Mouse (Mus musculus) heart, embryonic 10.5 days (tissue): Measurements from ENCODE around the gene Eomes. TPM values are rescaled to one million over a fixed set of nuclear protein-coding genes. Genes with fewer than 3 reads are reported as not detected.

ENCODE experiments used
- DNase-seq: peaks from one replicate; pipeline ENCODE4 v3.0.0-alpha.2; 2017; ENCODE audit warnings: low spot score
- H3K27ac ChIP-seq: fragments of 300-500 bp; sonication (generic); 2 replicates; pipeline ENCODE4 v1.5.1; 2016; ENCODE audit warnings: mild to moderate bottlenecking
- H3K27me3 ChIP-seq: fragments of 300-500 bp; sonication (generic); 2 replicates; pipeline ENCODE4 v1.6.1; 2016; ENCODE audit warnings: mild to moderate bottlenecking; ENCODE audit not compliant: poor library complexity, insufficient read depth, severe bottlenecking
- H3K36me3 ChIP-seq: fragments of 300-500 bp; sonication (generic); 2 replicates; pipeline ENCODE4 v1.6.1; 2016; ENCODE audit warnings: mild to moderate bottlenecking, moderate library complexity
- H3K4me1 ChIP-seq: fragments of 300-500 bp; sonication (generic); 2 replicates; pipeline ENCODE4 v1.6.1; 2016; ENCODE audit warnings: mild to moderate bottlenecking
- H3K4me3 ChIP-seq: fragments of 300-500 bp; sonication (generic); 2 replicates; pipeline ENCODE4 v1.5.1; 2016; ENCODE audit warnings: mild to moderate bottlenecking, moderate library complexity
- H3K9me3 ChIP-seq: fragments of 300-500 bp; sonication (generic); 2 replicates; pipeline ENCODE4 v1.6.1; 2016; ENCODE audit warnings: mild to moderate bottlenecking, moderate library complexity
- WGBS: fragments of 180-500 bp; shearing (Covaris S2); methylation state at CpG from one replicate; pipeline ENCODE4 v1.1.7; 2016; 5-methylcytosine and 5-hydroxymethylcytosine counted together
- polyA plus RNA-seq: library from polyadenylated mRNA; unstranded; fragments of >200 nt; fragmentation: Nextera tagmentation; extraction: Ambion mirVana; gene quantifications from 2 replicates; pipeline ENCODE4 v1.2.1, GENCODE M21; 2016

Gene Eomes
- polyA plus RNA-seq, 1 experiment from 2014 or later: 0.13 TPM

DNA sequence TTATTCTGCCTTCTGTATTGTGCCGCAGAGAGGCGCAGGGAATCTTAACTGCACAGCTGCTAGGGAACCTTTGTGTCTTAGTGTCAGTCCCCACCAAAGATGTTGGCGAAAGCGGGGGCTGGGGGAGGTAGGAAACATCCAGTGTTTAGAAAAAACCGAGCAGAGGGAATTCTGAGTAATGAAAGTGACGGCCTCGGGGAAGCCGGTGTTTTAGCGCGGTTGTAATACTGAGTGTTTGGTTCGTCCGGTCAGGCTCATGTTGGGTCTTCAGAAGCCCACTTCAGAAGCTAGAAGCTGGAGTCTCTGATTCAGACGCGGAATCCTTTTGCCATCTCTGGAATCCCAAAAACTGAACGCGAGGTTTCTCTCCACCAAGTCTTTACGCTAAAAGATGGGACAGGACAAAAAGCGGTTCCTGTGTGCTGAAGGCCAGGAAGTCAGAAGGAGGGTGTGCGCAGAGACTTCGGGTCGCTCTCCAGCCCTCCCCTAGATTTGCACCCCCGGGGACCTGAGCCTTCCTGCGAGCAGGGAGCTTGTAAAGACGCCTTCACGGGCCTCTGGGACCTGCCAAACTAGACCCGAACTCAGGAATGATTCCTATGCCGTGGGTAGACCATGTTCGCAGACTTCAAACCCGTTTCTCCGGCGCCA lies 606 bp upstream of the Eomes start:
- Histone ChIP-seq H3K36me3 (no peaks in the 10 kb centered on the region), H3K4me1 (peaks cover 30% of the 10 kb centered on the region), H3K27me3 (peaks cover 86% of the 10 kb centered on the region), H3K9me3 (no peaks in the 10 kb centered on the region), H3K27ac (no peak overlapping the region), H3K4me3 (peak overlapping the region; percentile 64)
- DNase-seq: no peak
- under 1% methylated on average over 31 of the region's 31 CpGs for WGBS

DNA sequence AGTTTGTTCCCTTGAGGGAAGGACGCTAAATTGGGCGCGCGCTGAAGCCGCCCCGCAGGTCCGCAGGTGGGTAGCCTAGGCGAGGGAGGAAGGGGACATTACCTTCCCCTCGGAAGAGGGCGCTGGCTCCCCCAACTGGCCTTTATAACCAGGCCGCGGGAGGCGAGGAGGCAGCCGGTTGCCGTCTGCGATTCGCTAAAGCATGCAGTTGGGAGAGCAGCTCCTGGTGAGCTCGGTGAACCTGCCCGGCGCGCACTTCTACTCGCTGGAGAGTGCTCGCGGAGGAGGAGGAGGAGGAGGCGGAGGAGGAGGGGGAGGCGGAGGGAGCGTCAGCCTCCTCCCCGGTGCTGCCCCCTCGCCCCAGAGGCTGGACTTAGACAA lies 436 bp downstream of the Eomes start:
- Histone ChIP-seq H3K27me3 (peaks cover 91% of the 10 kb centered on the region), H3K27ac (no peak overlapping the region), H3K36me3 (no peaks in the 10 kb centered on the region), H3K4me3 (peak overlapping the region; percentile 64), H3K9me3 (no peaks in the 10 kb centered on the region), H3K4me1 (peaks cover 30% of the 10 kb centered on the region)
- DNase-seq: peak; percentile 86
- under 1% methylated on average over 19 of the region's 29 CpGs for WGBS

GRCm38 (mm10) chr9:118478839-118479507 lies 961 bp downstream of the Eomes start:
- Histone ChIP-seq H3K9me3 (no peaks in the 10 kb centered on the region), H3K27me3 (peaks cover 96% of the 10 kb centered on the region), H3K4me3 (peak overlapping the region; percentile 64), H3K4me1 (peaks cover 30% of the 10 kb centered on the region), H3K27ac (no peak overlapping the region; the same call in 1 of the 2 replicates), H3K36me3 (no peaks in the 10 kb centered on the region)
- under 1% methylated on average over 80 of the region's 87 CpGs for WGBS
- no peak for DNase-seq

DNA sequence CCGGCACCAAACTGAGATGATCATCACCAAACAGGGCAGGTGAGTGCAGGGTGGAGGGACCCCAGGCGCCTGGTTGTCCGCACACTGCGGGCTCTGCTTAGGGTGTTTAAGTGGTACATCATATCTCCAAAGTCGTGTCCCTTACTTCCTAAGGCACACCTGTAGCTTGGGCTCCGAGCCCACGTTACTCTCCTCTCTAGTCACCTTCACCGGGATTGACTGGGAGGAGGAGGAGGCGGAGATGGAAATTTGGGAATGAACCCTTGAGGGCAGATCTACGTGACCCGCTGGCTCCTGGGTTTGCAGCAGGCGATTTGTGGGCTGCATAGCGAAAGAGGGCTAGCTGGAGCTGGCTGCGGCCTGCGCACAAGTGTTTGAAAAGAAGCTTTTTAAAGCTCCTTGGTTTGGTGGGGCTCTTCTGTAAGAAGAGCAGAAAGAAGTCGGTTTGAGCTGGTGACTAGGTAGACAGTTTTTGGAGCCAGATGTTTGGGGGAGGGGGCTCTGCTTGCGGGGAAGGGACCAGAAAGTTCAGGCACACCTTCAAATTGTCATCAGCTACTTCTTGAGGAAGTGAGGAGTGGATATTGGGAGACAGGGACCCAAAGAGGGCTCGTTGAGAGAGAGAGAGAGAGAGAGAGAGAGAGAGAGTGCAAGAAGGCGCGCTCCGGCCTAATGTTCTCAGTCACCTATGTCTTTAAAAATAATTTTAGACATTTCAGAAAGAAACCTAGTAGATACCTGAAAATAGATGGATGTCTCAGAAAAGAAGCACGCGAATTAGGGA lies 1.7 kb downstream of the Eomes start:
- Histone ChIP-seq H3K9me3 (no peaks in the 10 kb centered on the region), H3K36me3 (no peaks in the 10 kb centered on the region), H3K4me1 (peaks cover 30% of the 10 kb centered on the region), H3K27ac (no peak overlapping the region), H3K27me3 (peaks cover 99% of the 10 kb centered on the region), H3K4me3 (peak overlapping the region; percentile 64)
- DNase-seq: no peak
- WGBS: 3% methylated on average over 23 of the region's 23 CpGs

DNA sequence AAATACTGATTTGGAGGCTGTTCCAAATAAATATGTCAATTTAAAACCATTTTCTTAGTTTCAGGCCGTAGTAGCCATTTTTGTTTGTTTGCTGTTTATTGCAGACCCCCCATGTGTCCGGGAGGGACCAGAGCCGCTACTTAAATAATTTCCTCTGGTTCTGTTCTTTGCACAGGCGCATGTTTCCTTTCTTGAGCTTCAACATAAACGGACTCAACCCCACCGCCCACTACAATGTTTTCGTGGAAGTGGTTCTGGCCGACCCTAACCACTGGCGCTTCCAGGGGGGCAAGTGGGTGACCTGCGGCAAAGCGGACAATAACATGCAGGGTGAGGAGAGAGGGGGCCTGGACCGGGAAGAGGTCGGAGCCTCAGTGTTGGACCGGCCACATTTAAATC lies 2.3 kb downstream of the Eomes start:
- no peak for DNase-seq
- Histone ChIP-seq H3K36me3 (no peaks in the 10 kb centered on the region), H3K4me1 (peaks cover 30% of the 10 kb centered on the region), H3K4me3 (no peak overlapping the region), H3K27me3 (peaks cover 99% of the 10 kb centered on the region), H3K9me3 (no peaks in the 10 kb centered on the region), H3K27ac (no peak overlapping the region)
- 3% methylated on average over 14 of the region's 14 CpGs for WGBS

DNA sequence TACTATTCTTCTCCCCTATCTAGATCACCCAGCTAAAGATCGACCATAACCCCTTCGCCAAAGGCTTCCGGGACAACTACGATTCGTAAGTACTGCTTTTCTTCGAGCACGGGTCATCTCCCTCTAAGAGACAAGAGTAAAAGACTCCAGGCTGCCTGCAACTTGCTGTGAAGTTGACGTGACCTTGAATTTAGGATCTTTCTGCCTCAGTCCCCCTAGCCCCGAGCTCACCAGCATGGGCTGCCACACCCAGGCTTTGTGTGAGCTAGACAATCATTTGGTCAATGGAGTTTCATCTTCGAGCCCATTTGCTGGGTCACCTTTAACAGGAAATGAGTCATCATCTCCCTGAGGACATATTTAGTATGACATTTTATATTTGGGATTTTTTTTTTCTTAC lies 4.2 kb downstream of the Eomes start:
- H3K27me3 ChIP-seq: peaks cover 100% of the 10 kb centered on the region
- no peak overlapping the region for H3K4me3 ChIP-seq
- no peaks in the 10 kb centered on the region for H3K36me3 ChIP-seq

DNA sequence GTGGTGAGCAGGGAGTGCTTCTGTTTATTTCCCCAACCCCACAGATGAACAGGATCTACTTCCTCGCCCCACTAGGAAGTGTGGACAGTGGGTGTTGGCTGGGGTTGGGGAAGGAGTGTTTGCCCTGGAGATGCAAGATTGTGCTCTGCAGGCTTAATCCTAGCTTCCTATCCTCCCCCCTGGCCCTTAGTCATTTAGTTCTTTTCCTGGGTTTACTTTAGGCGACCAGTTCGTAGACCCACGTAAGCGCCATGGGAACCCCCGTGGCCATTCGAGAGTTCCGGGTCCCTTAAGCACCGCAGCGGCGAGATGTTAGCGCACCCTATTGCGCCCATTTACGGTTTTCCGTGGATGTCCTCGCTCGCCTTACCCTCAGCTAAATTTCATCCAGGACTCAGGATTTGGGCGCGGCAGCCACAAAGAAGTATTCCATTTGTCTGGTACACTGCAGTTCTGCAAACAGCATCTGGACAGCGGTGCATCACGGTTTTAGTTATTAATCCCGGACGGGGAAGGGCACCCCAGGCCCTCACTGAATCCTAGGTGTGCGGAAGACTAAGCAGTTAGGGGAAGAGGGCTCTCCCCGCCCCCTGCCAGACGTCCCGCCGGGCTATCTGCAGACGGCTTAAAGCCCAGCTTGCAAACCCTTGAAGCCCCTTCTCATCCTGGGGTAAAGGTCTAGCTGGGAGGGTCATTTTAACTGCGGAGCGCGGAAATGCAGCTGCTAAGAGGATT lies 8.5 kb downstream of the Eomes start:
- DNase-seq: peak; percentile 70

More for the DNA sequence above, 4.2 kb downstream of the Eomes start:
- 74% methylated on average over 10 of the region's 10 CpGs for WGBS
- no peak for DNase-seq
- Histone ChIP-seq H3K27ac (no peak overlapping the region), H3K9me3 (no peaks in the 10 kb centered on the region), H3K4me1 (peaks cover 26% of the 10 kb centered on the region)

GRCm38 (mm10) chr9:118487096-118487395 lies 9.0 kb downstream of the Eomes start:
- Histone ChIP-seq H3K4me1 (peaks cover 12% of the 10 kb centered on the region; the same call in 1 of the 2 replicates), H3K4me3 (peak overlapping the region; percentile 36), H3K9me3 (no peaks in the 10 kb centered on the region), H3K36me3 (no peaks in the 10 kb centered on the region), H3K27me3 (peaks cover 73% of the 10 kb centered on the region), H3K27ac (no peak overlapping the region)
- WGBS: under 1% methylated on average over 9 of the region's 9 CpGs
- DNase-seq: no peak

More for the DNA sequence above, 8.5 kb downstream of the Eomes start:
- H3K4me1 ChIP-seq: peaks cover 12% of the 10 kb centered on the region; the same call in 1 of the 2 replicates
- no peaks in the 10 kb centered on the region for H3K36me3 ChIP-seq
- 2% methylated on average over 32 of the region's 32 CpGs for WGBS
- H3K27ac ChIP-seq: no peak overlapping the region
- peaks cover 75% of the 10 kb centered on the region for H3K27me3 ChIP-seq
- H3K4me3 ChIP-seq: peak overlapping the region; percentile 36
- no peaks in the 10 kb centered on the region for H3K9me3 ChIP-seq

- under 1% methylated on average over 22 of the region's 22 CpGs for WGBS
- Histone ChIP-seq H3K4me3 (peak overlapping the region; percentile 62), H3K36me3 (no peaks in the 10 kb centered on the region), H3K27ac (no peak overlapping the region), H3K4me1 (peaks cover 12% of the 10 kb centered on the region; the same call in 1 of the 2 replicates), H3K9me3 (no peaks in the 10 kb centered on the region), H3K27me3 (peaks cover 67% of the 10 kb centered on the region)
- no peak for DNase-seq
Observed at GRCm38 (mm10) chr9:118487636-118488035, 9.6 kb downstream of the Eomes start.

- peak overlapping the region; percentile 56; the same call in 1 of the 2 replicates for H3K27ac ChIP-seq
- H3K9me3 ChIP-seq: no peaks in the 10 kb centered on the region
- H3K27me3 ChIP-seq: peaks cover 60% of the 10 kb centered on the region
- H3K4me3 ChIP-seq: peak overlapping the region; percentile 62
- no peaks in the 10 kb centered on the region for H3K36me3 ChIP-seq
- H3K4me1 ChIP-seq: peaks cover 12% of the 10 kb centered on the region; the same call in 1 of the 2 replicates
- under 1% methylated on average over 28 of the region's 28 CpGs for whole genome bisulfite sequencing
- no peak for DNase-seq
Observed at GRCm38 (mm10) chr9:118488138-118488895, 10.3 kb downstream of the Eomes start.

DNA sequence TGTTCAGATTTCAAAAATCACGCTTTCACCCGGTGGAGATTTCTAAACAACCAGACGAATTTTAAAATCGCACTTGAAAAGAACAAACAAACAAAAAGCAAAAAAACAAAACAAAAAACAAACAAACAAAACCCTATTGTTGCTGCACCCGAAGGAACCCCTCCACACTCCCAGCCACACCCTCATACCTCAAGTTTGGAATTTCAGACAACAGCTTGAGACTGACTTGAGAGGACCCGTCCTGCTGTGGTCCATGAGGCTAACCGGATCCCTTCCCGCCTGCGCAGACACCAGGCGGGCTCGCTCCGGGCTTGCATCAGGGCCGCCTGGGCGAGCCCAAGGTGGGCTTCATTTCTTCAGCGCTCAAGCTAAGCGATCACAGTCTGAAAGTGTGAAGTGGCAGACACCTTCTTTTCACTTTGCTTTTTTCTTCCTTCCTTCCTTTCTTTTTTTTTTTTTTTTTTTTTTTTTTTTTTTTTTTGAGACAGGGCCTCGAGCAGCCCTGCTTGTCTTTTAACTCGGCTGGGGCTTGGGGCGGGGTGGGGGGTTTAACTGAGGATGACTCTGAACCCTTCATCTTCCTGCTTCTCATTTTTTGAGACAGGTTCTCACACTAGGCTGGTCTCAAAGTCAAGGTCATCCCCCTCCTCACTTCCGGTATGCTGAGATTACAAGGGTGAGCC lies 11.0 kb downstream of the Eomes start:
- peaks cover 12% of the 10 kb centered on the region; the same call in 1 of the 2 replicates for H3K4me1 ChIP-seq
- WGBS: 0% methylated on average over 20 of the region's 20 CpGs
- H3K4me3 ChIP-seq: peak overlapping the region; percentile 62
- no peak overlapping the region for H3K27ac ChIP-seq
- H3K27me3 ChIP-seq: peaks cover 53% of the 10 kb centered on the region
- no peaks in the 10 kb centered on the region for H3K9me3 ChIP-seq
- DNase-seq: no peak
- H3K36me3 ChIP-seq: no peaks in the 10 kb centered on the region
